Mouse (Mus musculus) inflammation-experienced regulatory T-cells (primary cell): Measurements from ENCODE around the gene BC107364. TPM values are rescaled to one million over a fixed set of nuclear protein-coding genes. Genes with fewer than 3 reads are reported as not detected.

Source experiments
- polyA plus RNA-seq, 2 experiments: library from polyadenylated mRNA; unstranded; fragments of 100-300 nt; shearing (Covaris generic); gene quantifications; one replicate each; pipeline ENCODE4 v1.2.1; 2017

BC107364 gene
- polyA plus RNA-seq: 1 to 10 TPM in 1 of 2 experiments, not detected in 1; 1.5 TPM

GRCm38 (mm10) chr3:96452262-96452661 is at the start of gene BC107364:
BC107364 (minus strand) TSS chr3:96452306.

Other genes starting within 250 kb of the BC107364 start
- 10 to 100 TPM; 23.2 to 32.3 TPM for gene Bola1, start 232.6 kb downstream of the BC107364 start, polyA plus RNA-seq
- 1 to 10 TPM in 1 of 2 experiments, under 1 TPM in 1; 0.87 to 3.8 TPM for gene Hist2h2ab, start 232.4 kb downstream of the BC107364 start, polyA plus RNA-seq
- gene Hist2h2ac, start 231.4 kb downstream of the BC107364 start, polyA plus RNA-seq: 10 to 100 TPM in 1 of 2 experiments, 1 to 10 TPM in 1; 8.1 to 16.9 TPM
- 1 to 10 TPM; 4.7 to 5.5 TPM for gene Hist2h2be, start 231.2 kb downstream of the BC107364 start, polyA plus RNA-seq
- gene Hist2h3c2, start 213.2 kb downstream of the BC107364 start, polyA plus RNA-seq: 1 to 10 TPM in 1 of 2 experiments, under 1 TPM in 1; 0.34 to 1.4 TPM
- 100 to 1,000 TPM in 1 of 2 experiments, 10 to 100 TPM in 1; 64.9 to 115 TPM for gene Hist2h2aa2, start 212.0 kb downstream of the BC107364 start, polyA plus RNA-seq
- 1 to 10 TPM in 1 of 2 experiments, not detected in 1; 1.5 TPM for gene Hist2h2aa1, start 206.8 kb downstream of the BC107364 start, polyA plus RNA-seq
- not detected for gene Hist2h3c1, start 205.6 kb downstream of the BC107364 start, polyA plus RNA-seq
- 1 to 10 TPM; 5.2 to 5.3 TPM for gene Hist2h4, start 189.0 kb downstream of the BC107364 start, polyA plus RNA-seq
- 10 to 100 TPM in 1 of 2 experiments, 1 to 10 TPM in 1; 8.0 to 10.3 TPM for gene Hist2h3b, start 183.7 kb downstream of the BC107364 start, polyA plus RNA-seq
- 10 to 100 TPM in 1 of 2 experiments, 1 to 10 TPM in 1; 8.1 to 21.6 TPM for gene Hist2h2bb, start 182.6 kb downstream of the BC107364 start, polyA plus RNA-seq
- not detected for gene Fcgr1, start 158.3 kb downstream of the BC107364 start, polyA plus RNA-seq
- gene Hfe2, start 72.9 kb upstream of the BC107364 start, polyA plus RNA-seq: under 1 TPM; 0.30 to 0.73 TPM
- 100 to 1,000 TPM; 658 to 845 TPM for gene Txnip, start 105.7 kb upstream of the BC107364 start, polyA plus RNA-seq
- under 1 TPM in 1 of 2 experiments, not detected in 1; 0.82 TPM for gene Gm16253, start 124.7 kb upstream of the BC107364 start, polyA plus RNA-seq
- gene Polr3gl, start 141.9 kb upstream of the BC107364 start, polyA plus RNA-seq: 10 to 100 TPM; 15.7 to 29.1 TPM
- under 1 TPM in 1 of 2 experiments, not detected in 1; 0.16 TPM for gene Ankrd34a, start 144.3 kb upstream of the BC107364 start, polyA plus RNA-seq
- gene Lix1l, start 148.8 kb upstream of the BC107364 start, polyA plus RNA-seq: under 1 TPM; 0.24 to 0.44 TPM
- gene Rbm8a, start 177.6 kb upstream of the BC107364 start, polyA plus RNA-seq: 100 to 1,000 TPM; 131 to 148 TPM
- gene Pex11b, start 183.1 kb upstream of the BC107364 start, polyA plus RNA-seq: 10 to 100 TPM; 47.2 to 47.4 TPM
- gene Gm42957, start 183.2 kb upstream of the BC107364 start, polyA plus RNA-seq: under 1 TPM; 0.06 to 0.69 TPM
- gene Itga10, start 193.3 kb upstream of the BC107364 start, polyA plus RNA-seq: under 1 TPM; 0.20 to 0.42 TPM
- gene Ankrd35, start 217.8 kb upstream of the BC107364 start, polyA plus RNA-seq: 1 to 10 TPM in 1 of 2 experiments, under 1 TPM in 1; 0.06 to 1.1 TPM
- gene Pias3, start 244.1 kb upstream of the BC107364 start, polyA plus RNA-seq: 10 to 100 TPM; 20.4 to 28.3 TPM